Mouse (Mus musculus): ENCODE data around the gene Elp4. TPM values are rescaled to one million over a fixed set of nuclear protein-coding genes. Genes with fewer than 3 reads are reported as not detected.

Gene Elp4
- polyA plus RNA-seq, 1 experiment from 2014 or later: 45.2 TPM

DNA sequence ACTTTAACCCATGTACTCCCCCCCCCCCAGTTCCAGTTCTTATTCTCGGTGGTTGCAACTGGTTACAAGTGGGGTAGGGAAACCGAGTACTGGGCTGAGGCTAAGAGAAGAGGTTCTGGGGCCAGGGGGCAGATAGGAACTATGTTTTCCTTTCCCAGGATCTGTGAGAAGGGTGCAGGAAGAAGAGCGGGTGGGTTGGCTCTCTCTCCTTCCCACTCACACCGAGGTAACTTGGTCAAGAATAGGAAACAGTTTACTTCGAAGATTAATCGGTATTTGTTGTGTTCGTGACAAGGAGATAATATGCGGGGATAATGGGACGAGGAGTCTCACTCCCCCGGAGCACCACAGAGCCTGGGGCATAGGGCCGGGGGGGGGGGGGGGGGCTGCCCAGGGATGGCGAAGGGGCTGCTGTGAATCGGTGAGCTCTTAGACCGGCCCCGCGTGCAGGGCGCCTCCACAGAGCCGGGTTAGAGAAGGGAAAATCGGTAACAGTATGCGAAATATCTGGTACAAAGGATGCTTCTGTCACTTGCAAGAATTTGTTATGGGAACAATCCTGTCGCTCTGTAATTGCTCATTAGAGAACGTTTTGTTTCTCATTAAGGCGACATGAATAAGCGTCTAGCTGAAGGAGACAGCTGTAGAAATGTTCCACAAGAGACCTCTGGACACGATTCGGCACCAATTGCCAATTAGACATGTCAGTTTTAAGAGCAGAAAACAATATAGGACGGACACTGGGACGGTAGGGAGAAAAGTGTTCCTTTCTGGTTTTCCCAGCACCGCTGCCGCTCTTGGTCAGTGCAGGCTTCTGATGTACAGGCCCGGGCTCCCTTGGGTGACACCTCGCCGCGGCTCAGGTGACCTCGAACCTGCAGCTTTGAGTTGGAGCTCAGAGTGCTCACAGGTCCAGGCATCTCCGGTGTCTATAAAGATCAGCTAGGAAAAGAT, 217.7 kb downstream of the Elp4 start:
- H3K4me3 ChIP-seq (replicated peaks): peak overlapping the region; percentile 9
- H3K27me3 ChIP-seq: peaks cover 93% of the 10 kb centered on the region
- H3K27ac ChIP-seq: peak overlapping the region; percentile 74
- no peaks in the 10 kb centered on the region for H3K36me3 ChIP-seq
- peak overlapping the region; percentile 46 for H3K4me2 ChIP-seq (replicated peaks)
- 4% methylated on average over 36 of the region's 36 CpGs for WGBS
- no peak for ATAC-seq
- peak overlapping the region; percentile 32 for H3K9ac ChIP-seq (replicated peaks)
- no peaks in the 10 kb centered on the region for H3K9me3 ChIP-seq
- peaks cover 44% of the 10 kb centered on the region for H3K4me1 ChIP-seq (replicated peaks)

DNA sequence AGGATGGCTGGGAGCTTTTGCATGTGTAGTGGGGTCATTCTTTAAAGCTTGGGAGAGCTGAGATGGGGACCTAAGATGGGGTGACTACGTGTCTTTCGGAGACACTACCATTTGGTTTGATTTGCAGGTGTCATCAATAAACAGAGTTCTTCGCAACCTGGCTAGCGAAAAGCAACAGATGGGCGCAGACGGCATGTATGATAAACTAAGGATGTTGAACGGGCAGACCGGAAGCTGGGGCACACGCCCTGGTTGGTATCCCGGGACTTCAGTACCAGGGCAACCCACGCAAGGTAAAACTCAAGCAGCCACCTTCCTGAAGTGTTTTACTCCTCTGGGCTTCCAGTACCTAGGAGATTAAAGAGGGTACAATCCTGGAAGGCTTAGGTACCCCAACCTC, 218.7 kb downstream of the Elp4 start:
- Histone ChIP-seq H3K36me3 (no peaks in the 10 kb centered on the region), H3K9ac (replicated peaks) (no peak overlapping the region), H3K4me3 (replicated peaks) (peak overlapping the region; percentile 5; the same call in 1 of the 2 replicates), H3K27ac (peak overlapping the region; percentile 39; the same call in 1 of the 2 replicates), H3K4me1 (replicated peaks) (peaks cover 49% of the 10 kb centered on the region), H3K4me2 (replicated peaks) (peak overlapping the region; percentile 46), H3K27me3 (peaks cover 94% of the 10 kb centered on the region), H3K9me3 (no peaks in the 10 kb centered on the region)
- whole genome bisulfite sequencing: 32% methylated on average over 11 of the region's 11 CpGs
- no peak for ATAC-seq

DNA sequence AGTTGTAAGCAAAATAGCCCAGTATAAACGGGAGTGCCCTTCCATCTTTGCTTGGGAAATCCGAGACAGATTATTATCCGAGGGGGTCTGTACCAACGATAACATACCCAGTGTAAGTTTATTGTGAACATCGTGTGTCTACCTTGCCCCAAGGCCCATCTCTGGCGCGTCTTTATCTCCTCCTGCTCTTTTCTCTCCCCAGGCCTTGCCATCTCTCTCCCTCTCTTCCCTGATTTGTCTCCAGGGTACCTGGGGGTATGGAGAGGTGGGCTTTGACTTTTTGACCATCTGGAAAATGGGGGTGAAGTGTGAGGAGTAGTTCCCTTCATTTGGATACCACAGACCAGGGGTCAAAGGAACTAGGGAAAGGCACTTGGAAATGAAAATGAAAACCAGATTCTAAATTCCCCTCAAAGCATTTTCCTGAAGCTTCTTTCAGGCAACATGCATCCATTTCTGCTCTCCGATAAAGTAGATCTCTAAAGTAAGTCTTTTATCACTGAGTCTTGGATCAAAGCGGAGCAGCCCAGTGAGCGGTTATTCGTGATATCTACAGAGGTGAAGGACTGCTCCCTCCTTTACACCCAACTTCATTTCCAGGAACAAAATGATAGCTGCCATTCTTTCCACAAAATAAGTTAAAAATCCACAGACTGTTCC, 219.2 kb downstream of the Elp4 start:
- peak overlapping the region; percentile 39 for H3K27ac ChIP-seq
- H3K36me3 ChIP-seq: no peaks in the 10 kb centered on the region
- no peaks in the 10 kb centered on the region for H3K9me3 ChIP-seq
- ATAC-seq: no peak
- H3K4me2 ChIP-seq (replicated peaks): peak overlapping the region; percentile 46
- H3K27me3 ChIP-seq: peaks cover 94% of the 10 kb centered on the region
- peaks cover 45% of the 10 kb centered on the region for H3K4me1 ChIP-seq (replicated peaks)
- H3K9ac ChIP-seq (replicated peaks): no peak overlapping the region
- H3K4me3 ChIP-seq (replicated peaks): peak overlapping the region; percentile 5; the same call in 1 of the 2 replicates
- WGBS: 24% methylated on average over 11 of the region's 11 CpGs

DNA sequence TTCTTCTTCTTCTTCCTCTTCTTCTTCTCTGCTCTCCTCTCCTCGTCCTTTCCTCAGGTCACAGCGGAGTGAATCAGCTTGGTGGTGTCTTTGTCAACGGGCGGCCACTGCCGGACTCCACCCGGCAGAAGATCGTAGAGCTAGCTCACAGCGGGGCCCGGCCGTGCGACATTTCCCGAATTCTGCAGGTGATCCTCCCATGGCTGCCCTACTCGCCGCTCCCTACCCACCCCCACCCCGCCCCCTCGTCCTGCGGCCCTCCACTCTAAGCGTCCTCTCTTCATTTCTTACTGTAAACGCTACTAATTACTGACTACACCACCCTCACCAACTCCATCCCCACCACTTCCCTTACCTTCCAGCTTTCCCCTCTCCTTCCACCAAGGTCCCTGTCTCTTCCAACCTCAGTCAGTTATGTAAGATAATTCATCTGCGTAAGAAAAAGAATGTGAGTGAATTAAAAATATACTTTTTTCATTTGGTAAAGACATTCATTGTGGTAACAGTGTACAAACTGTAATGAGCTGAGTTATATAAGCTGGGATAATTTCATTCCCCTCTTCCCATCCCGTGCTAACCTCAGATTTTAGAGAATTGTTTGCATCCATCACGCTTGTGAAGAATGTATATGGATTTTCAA, 220.5 kb downstream of the Elp4 start:
- Histone ChIP-seq H3K27me3 (peaks cover 94% of the 10 kb centered on the region), H3K4me3 (replicated peaks) (peak overlapping the region; percentile 23), H3K4me2 (replicated peaks) (peak overlapping the region; percentile 35), H3K36me3 (no peaks in the 10 kb centered on the region), H3K9me3 (no peaks in the 10 kb centered on the region), H3K4me1 (replicated peaks) (peaks cover 36% of the 10 kb centered on the region), H3K27ac (no peak overlapping the region), H3K9ac (replicated peaks) (peak overlapping the region; percentile 28; the same call in 1 of the 2 replicates)
- no peak for ATAC-seq
- 4% methylated on average over 22 of the region's 22 CpGs for WGBS

DNA sequence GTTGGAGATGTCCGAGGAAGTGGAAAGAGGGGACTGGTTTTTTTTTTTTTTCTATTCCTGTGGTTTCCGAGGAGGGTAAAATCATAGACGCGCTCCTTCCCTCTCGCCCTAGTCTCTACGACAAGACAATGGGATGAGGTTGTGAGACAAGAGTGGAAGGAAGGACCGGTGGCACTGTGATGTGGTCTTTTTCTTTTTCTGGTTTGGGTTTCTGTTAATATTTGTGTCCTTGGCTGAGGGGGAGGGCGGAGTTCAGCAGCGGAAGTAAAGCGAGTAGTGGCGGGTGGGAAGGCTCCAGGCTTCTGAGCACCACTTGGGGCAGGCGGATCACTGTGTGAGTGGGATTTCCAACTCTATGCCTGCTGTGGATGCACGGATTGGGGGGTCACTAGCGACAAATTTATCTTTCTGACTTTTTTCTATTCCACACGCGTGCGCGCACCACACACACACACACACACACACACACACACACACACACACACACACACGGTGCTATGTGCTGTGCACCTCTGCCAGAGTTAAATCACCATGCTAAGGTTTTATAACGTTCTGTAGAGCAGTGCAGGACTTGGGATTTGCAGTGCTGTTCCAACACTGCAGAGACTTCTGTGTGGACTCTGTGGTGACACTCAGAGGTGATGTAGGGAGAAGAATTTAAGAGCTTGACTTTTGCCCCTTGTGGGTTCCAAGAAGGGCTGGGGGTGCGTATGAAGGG, 221.6 kb downstream of the Elp4 start:
- peaks cover 25% of the 10 kb centered on the region for H3K4me1 ChIP-seq (replicated peaks)
- peak overlapping the region; percentile 44 for H3K4me2 ChIP-seq (replicated peaks)
- H3K36me3 ChIP-seq: no peaks in the 10 kb centered on the region
- H3K27me3 ChIP-seq: peaks cover 93% of the 10 kb centered on the region
- H3K9ac ChIP-seq (replicated peaks): peak overlapping the region; percentile 45; the same call in 1 of the 2 replicates
- 2% methylated on average over 21 of the region's 21 CpGs for WGBS
- H3K9me3 ChIP-seq: no peaks in the 10 kb centered on the region
- ATAC-seq: no peak
- H3K4me3 ChIP-seq (replicated peaks): peak overlapping the region; percentile 25
- H3K27ac ChIP-seq: peak overlapping the region; percentile 52

DNA sequence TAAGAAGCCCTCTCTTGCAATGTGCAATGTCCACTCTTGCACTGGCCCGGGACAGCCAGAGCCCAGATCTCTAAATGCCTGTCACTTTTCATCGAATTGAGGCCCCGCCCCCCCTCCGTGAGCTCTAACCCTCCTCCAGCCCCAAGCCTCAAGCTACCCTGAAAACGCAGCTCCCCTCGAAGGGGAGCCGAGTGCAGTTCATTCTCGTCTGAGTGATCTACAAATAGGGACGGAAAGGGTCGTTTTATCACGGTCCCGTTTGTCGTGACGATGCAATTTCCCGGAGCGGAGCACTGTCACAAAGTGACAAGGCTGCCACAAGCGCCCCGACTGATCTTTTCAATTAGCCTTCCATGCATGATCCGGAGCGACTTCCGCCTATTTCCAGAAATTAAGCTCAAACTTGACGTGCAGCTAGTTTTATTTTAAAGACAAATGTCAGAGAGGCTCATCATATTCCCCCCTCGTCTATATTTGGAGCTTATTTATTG, 222.3 kb downstream of the Elp4 start:
- Histone ChIP-seq H3K9ac (replicated peaks) (peak overlapping the region; percentile 45), H3K4me3 (replicated peaks) (peak overlapping the region; percentile 25), H3K9me3 (no peaks in the 10 kb centered on the region), H3K4me2 (replicated peaks) (peak overlapping the region; percentile 44), H3K4me1 (replicated peaks) (peaks cover 18% of the 10 kb centered on the region; the same call in 1 of the 2 replicates), H3K27me3 (peaks cover 93% of the 10 kb centered on the region), H3K36me3 (no peaks in the 10 kb centered on the region), H3K27ac (peak overlapping the region; percentile 52)
- under 1% methylated on average over 23 of the region's 23 CpGs for WGBS
- no peak for ATAC-seq

DNA sequence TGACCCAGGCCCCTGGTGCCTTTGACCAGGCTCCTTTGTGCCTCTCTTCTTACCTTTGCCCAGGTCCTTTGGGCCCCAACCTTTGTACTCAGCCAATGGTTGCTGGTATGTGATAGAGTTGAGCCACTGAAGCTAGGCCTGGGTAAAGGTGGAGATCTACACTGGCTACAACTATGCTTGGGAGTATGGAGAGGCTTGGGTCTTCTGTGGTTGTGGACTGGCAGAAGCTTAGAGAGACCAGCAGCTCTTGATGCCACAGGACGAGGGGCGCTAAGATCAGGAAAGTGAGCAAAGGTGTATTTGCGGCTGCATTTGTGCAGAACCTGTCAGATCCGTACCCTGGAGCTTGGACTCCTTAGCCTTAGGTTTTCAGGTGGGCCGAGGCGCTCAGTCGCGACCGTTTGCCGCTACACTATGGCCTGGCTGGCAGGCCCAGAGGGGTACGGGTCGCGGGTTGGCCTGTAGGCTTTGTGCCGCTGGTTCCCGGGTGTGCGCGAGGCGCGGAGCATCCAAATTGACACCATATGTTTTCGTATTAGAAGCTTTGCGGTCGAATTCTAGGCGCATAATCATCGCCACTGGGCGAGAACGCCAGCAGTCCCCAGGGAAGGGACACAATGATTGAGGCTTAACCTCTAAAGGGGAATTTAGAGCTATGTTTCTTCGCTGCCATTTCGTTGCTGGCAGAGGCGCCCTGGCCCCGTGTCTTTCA, 223.2 kb downstream of the Elp4 start:
- peak overlapping the region; percentile 25 for H3K4me3 ChIP-seq (replicated peaks)
- H3K27ac ChIP-seq: peak overlapping the region; percentile 52
- WGBS: 1% methylated on average over 30 of the region's 30 CpGs
- H3K27me3 ChIP-seq: peaks cover 93% of the 10 kb centered on the region
- H3K9me3 ChIP-seq: no peaks in the 10 kb centered on the region
- no peaks in the 10 kb centered on the region for H3K36me3 ChIP-seq
- H3K9ac ChIP-seq (replicated peaks): peak overlapping the region; percentile 47
- H3K4me2 ChIP-seq (replicated peaks): peak overlapping the region; percentile 44
- peaks cover 18% of the 10 kb centered on the region for H3K4me1 ChIP-seq (replicated peaks)
- ATAC-seq: peak; percentile 30; the same call in 1 of the 2 replicates

DNA sequence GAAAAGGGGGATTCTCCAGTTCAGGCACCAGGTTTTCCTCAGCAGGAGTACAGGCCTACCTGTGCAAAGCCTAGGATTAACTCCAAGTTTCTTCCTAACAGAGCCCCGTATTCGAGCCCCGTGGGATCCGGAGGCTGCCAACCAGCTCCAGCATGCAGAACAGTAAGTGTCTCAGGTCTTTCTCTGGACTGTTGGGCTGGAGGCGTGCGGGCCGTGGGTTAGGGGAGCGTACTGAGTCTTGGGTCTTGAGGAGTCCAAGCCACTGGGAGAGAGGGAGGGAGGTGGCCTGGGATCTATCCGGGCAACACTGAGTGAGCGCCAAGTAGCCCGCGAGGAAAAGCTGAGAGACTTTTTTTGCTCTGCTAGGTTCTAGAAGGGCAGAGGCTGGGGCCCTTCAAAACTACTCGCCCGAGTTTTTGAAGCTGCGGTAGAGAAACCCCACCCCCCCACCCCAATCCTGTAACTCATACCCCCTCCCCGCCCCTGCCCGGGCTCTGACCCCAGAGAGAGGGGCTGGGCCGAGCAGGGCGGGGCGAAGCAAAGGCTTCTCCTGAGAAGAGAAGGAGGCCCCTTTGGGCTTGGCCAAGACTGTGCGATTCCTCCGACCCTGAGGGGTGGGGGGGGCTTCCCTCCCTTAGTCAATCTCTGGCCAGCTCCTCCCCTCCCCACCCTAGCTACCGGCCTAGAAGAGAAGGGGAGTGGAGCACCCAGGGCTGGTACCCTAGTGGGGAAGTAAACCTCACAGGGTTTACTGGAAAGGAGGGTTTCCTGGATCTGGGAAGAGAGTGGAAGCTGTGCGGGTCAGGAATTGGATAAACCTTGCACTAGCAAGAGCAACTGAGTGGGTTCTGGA, 224.0 kb downstream of the Elp4 start:
- Histone ChIP-seq H3K9me3 (no peaks in the 10 kb centered on the region), H3K4me2 (replicated peaks) (peak overlapping the region; percentile 44), H3K4me1 (replicated peaks) (peaks cover 25% of the 10 kb centered on the region), H3K36me3 (no peaks in the 10 kb centered on the region), H3K9ac (replicated peaks) (peak overlapping the region; percentile 48), H3K4me3 (replicated peaks) (peak overlapping the region; percentile 25), H3K27ac (peak overlapping the region; percentile 52), H3K27me3 (peaks cover 93% of the 10 kb centered on the region)
- peak; percentile 74 for ATAC-seq
- 2% methylated on average over 23 of the region's 24 CpGs for WGBS

DNA sequence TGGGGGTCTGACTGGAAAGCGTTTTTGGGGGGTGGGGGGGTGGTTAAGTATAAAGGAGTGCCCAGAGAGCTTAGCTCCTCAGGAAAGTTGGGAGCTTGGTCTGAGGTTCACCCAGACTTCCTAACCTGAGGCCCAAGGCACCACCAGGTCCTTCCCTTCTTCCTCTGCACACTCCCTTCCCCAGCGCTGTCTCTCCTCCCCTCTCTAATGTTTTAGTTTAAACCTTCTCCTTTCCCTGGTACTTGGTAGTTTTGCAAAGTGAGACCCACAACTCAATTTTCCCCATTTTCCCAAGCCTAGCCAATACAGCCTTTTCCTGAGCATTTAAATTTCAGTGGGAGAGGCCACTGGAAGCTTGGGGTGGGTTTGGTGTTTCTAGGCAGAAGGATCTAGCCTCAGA, 225.0 kb downstream of the Elp4 start:
- H3K4me1 ChIP-seq (replicated peaks): peaks cover 36% of the 10 kb centered on the region
- peak overlapping the region; percentile 48 for H3K9ac ChIP-seq (replicated peaks)
- no peaks in the 10 kb centered on the region for H3K9me3 ChIP-seq
- peak overlapping the region; percentile 25 for H3K4me3 ChIP-seq (replicated peaks)
- 0 out of 2 replicates have a peak overlapping the region, but pooled peaks have one; percentile 45 for H3K27ac ChIP-seq
- peak overlapping the region; percentile 44 for H3K4me2 ChIP-seq (replicated peaks)
- 0% methylated on average over 2 of the region's 2 CpGs for WGBS
- no peak for ATAC-seq
- H3K36me3 ChIP-seq: no peaks in the 10 kb centered on the region
- H3K27me3 ChIP-seq: peaks cover 95% of the 10 kb centered on the region

DNA sequence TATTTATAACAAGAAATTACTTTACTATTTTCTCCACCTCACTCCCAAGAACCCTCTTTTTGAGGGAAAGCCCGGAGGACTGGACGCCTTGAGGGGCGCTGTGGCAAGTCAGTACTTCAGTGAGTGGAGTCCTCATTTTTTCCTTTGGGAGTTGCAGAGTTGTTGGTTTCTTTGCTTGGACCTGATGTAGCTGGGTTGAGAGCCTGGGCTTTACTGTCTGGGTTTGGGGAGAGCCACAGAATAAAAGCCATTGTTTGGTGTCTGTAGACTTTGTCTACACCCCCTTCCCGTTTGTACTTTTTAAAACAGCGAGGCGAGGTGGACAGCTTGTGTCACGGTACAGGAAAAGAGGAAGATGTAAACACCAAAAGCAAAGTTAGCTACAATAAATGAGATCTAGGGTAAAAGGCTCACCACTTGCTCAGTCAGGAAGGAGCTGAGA, 225.5 kb downstream of the Elp4 start:
- ATAC-seq: no peak
- H3K27me3 ChIP-seq: peaks cover 96% of the 10 kb centered on the region
- under 1% methylated on average over 7 of the region's 7 CpGs for WGBS
- peak overlapping the region; percentile 44 for H3K4me2 ChIP-seq (replicated peaks)
- H3K36me3 ChIP-seq: no peaks in the 10 kb centered on the region
- H3K27ac ChIP-seq: 0 out of 2 replicates have a peak overlapping the region, but pooled peaks have one; percentile 45
- peaks cover 40% of the 10 kb centered on the region for H3K4me1 ChIP-seq (replicated peaks)
- H3K4me3 ChIP-seq (replicated peaks): peak overlapping the region; percentile 25
- H3K9me3 ChIP-seq: no peaks in the 10 kb centered on the region
- H3K9ac ChIP-seq (replicated peaks): peak overlapping the region; percentile 48; the same call in 1 of the 2 replicates
